Mouse (Mus musculus) MEL (cell line): ENCODE results near the gene Pnpla2.

Experiments
- CHD2 ChIP-seq: IDR thresholded peaks from 2 replicates; pipeline ENCODE4 v1.6.1; 2011; ENCODE audit warnings: low read length, improper control_type of control experiment
- CTCF ChIP-seq, 3 experiments: IDR thresholded peaks in 2 of 3; conservative IDR thresholded peaks in 1 of 3; 2 replicates each; pipeline ENCODE4 v1.5.1; 2011 to 2012; ENCODE audit warnings: low read length in 3 of 3, low read depth in 2 of 3, mild to moderate bottlenecking in 2 of 3, improper control_type of control experiment in 1 of 3, inconsistent platforms in 1 of 3, mixed read lengths in 1 of 3, moderate library complexity in 1 of 3; ENCODE audit not compliant: control insufficient read depth in 1 of 3, insufficient read depth in 1 of 3, poor library complexity in 1 of 3, severe bottlenecking in 1 of 3
- E2F4 ChIP-seq: IDR thresholded peaks from 2 replicates; pipeline ENCODE4 v1.6.1; 2011; ENCODE audit warnings: low read depth, low read length, improper control_type of control experiment, borderline replicate concordance
- EP300 ChIP-seq, 2 experiments: IDR thresholded peaks; 2 replicates each; pipeline ENCODE4 v1.6.1; 2011; ENCODE audit warnings: improper control_type of control experiment in 2 of 2, low read length in 2 of 2, low read depth in 1 of 2, mild to moderate bottlenecking in 1 of 2
- ETS1 ChIP-seq: IDR thresholded peaks from 2 replicates; pipeline ENCODE4 v1.6.1; 2012; ENCODE audit warnings: low read depth, mild to moderate bottlenecking, inconsistent platforms, low read length, improper control_type of control experiment, moderate library complexity
- GATA1 ChIP-seq: IDR thresholded peaks from 2 replicates; pipeline ENCODE4 v1.6.1; 2011; ENCODE audit warnings: low read depth, low read length, improper control_type of control experiment
- HCFC1 ChIP-seq: IDR thresholded peaks from 2 replicates; pipeline ENCODE4 v1.6.1; 2012; ENCODE audit warnings: low read depth, mild to moderate bottlenecking, inconsistent platforms, low read length, improper control_type of control experiment, moderate library complexity
- JUND ChIP-seq: IDR thresholded peaks from 2 replicates; pipeline ENCODE4 v1.6.1; 2011; ENCODE audit warnings: low read depth, mild to moderate bottlenecking, improper control_type of control experiment, low read length
- KAT2A ChIP-seq: conservative IDR thresholded peaks from 2 replicates; pipeline ENCODE4 v1.6.1; 2012; ENCODE audit warnings: low read depth, low read length, improper control_type of control experiment, inconsistent platforms
- MAFK ChIP-seq: IDR thresholded peaks from 2 replicates; pipeline ENCODE4 v1.6.1; 2011; ENCODE audit warnings: low read depth, mild to moderate bottlenecking, low read length, improper control_type of control experiment, borderline replicate concordance
- MAZ ChIP-seq: IDR thresholded peaks from 2 replicates; pipeline ENCODE4 v1.6.1; 2012; ENCODE audit warnings: low read depth, mild to moderate bottlenecking, inconsistent platforms, low read length, improper control_type of control experiment
- POLR2A ChIP-seq, 2 experiments: IDR thresholded peaks; 2 replicates each; pipeline ENCODE4 v1.6.1; 2011 to 2012; ENCODE audit warnings: low read length in 2 of 2, mild to moderate bottlenecking in 2 of 2, control low read depth in 1 of 2, improper control_type of control experiment in 1 of 2, low read depth in 1 of 2, moderate library complexity in 1 of 2; ENCODE audit not compliant: control insufficient read depth in 1 of 2, insufficient read depth in 1 of 2, poor library complexity in 1 of 2
- TCF12 ChIP-seq: IDR thresholded peaks from 2 replicates; pipeline ENCODE4 v1.6.1; 2014; ENCODE audit warnings: low read depth, mild to moderate bottlenecking, inconsistent platforms, low read length, improper control_type of control experiment, moderate library complexity
- UBTF ChIP-seq: IDR thresholded peaks from 2 replicates; pipeline ENCODE4 v1.6.1; 2012; ENCODE audit warnings: low read depth, mild to moderate bottlenecking, inconsistent platforms, low read length, improper control_type of control experiment, moderate library complexity, borderline replicate concordance; ENCODE audit not compliant: insufficient read depth

DNA sequence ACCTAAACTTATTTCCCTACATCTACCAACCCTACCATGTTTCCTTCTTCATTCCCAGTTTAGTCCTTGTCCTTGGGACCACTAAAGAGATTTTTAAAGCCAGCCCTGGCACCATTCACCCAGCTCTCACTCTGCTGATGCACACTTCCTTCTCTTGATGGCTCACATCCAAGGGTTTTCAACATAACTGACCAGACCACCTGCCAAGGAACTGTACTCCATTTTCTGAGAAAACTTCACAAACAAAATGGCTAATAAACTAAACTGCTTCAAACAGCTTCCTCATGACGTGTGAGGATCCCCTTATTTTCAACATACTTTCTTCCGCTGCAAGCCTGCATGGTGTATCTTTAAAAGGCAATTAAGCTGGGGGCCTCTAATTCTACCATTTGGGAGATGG is 1.4 kb upstream of the Pnpla2 start:
- TF ChIP-seq EP300 (IDR thresholded peaks at IDR 0.05; ENCODE audit: low read depth in 1 of 2, low read length in 2 of 2) = no peak
- no peak for TF ChIP-seq KAT2A
- TF ChIP-seq MAZ = no peak
- TF ChIP-seq TCF12 = no peak
- no peak for TF ChIP-seq HCFC1
- no peak for TF ChIP-seq CTCF (IDR thresholded peaks at IDR 0.05 in 2 of 3, conservative IDR thresholded peaks at IDR 0.05 in 1 of 3; ENCODE audit: control insufficient read depth in 1 of 3, insufficient read depth in 1 of 3, low read depth in 2 of 3, low read length in 3 of 3, poor library complexity in 1 of 3, severe bottlenecking in 1 of 3)
- TF ChIP-seq JUND = no peak
- no peak for TF ChIP-seq POLR2A (IDR thresholded peaks at IDR 0.05; ENCODE audit: control insufficient read depth in 1 of 2, insufficient read depth in 1 of 2, low read depth in 1 of 2, low read length in 2 of 2, poor library complexity in 1 of 2)
- TF ChIP-seq ETS1 = no peak
- TF ChIP-seq GATA1 = no peak
- no peak for TF ChIP-seq UBTF
- no peak for TF ChIP-seq E2F4
- no peak for TF ChIP-seq MAFK
- TF ChIP-seq CHD2 = no peak
